Mouse (Mus musculus) megakaryocyte, embryonic 14.5 days (primary cell): Measurements from ENCODE around the gene Hps4. TPM values are rescaled to one million over a fixed set of nuclear protein-coding genes. Genes with fewer than 3 reads are reported as not detected.

ENCODE experiments used
- H3K27me3 ChIP-seq: replicated peaks from 2 replicates; pipeline ENCODE3; 2012; ENCODE audit warnings: inconsistent platforms
- H3K36me3 ChIP-seq: replicated peaks from 2 replicates; pipeline ENCODE3; 2012; ENCODE audit warnings: low read length, inconsistent platforms, mixed read lengths
- H3K4me1 ChIP-seq: 2 replicates; pipeline ENCODE4 v1.6.1; 2012; ENCODE audit warnings: inconsistent platforms
- H3K4me3 ChIP-seq: replicated peaks from 2 replicates; pipeline ENCODE3; 2012; ENCODE audit warnings: moderate library complexity, mild to moderate bottlenecking, inconsistent platforms
- H3K9me3 ChIP-seq: 2 replicates; pipeline ENCODE4 v1.6.1; 2012; ENCODE audit warnings: inconsistent platforms
- FLI1 ChIP-seq: IDR thresholded peaks from 2 replicates; pipeline ENCODE4 v1.6.1; 2012; ENCODE audit warnings: low read length, inconsistent platforms, mixed read lengths
- GATA1 ChIP-seq: IDR thresholded peaks from 3 replicates; pipeline ENCODE4 v1.6.1; 2012; ENCODE audit warnings: mixed read lengths, low read length, inconsistent platforms, borderline replicate concordance
- polyA plus RNA-seq: library from polyadenylated mRNA; stranded (reverse); fragments of >175 nt; gene quantifications from 2 replicates; pipeline ENCODE4 v1.2.3, GENCODE M21; 2012; ENCODE audit warnings: low replicate concordance; ENCODE audit not compliant: insufficient read depth

The Hps4 gene
- polyA plus RNA-seq, 1 experiment = 214 TPM

GRCm38 (mm10) chr5:112364184-112364797, 21.4 kb downstream of the Hps4 start:
- Histone ChIP-seq H3K4me1 (peaks cover 76% of the 10 kb centered on the region), H3K9me3 (peaks cover 6% of the 10 kb centered on the region), H3K27me3 (no peaks in the 10 kb centered on the region), H3K36me3 (peaks cover 94% of the 10 kb centered on the region), H3K4me3 (no peak overlapping the region)
- TF ChIP-seq GATA1 (no peak), FLI1 (no peak)

GRCm38 (mm10) chr5:112366879-112367278, 24.0 kb downstream of the Hps4 start:
- Histone ChIP-seq H3K4me3 (peak overlapping the region; percentile 19), H3K27me3 (no peaks in the 10 kb centered on the region), H3K36me3 (peaks cover 98% of the 10 kb centered on the region), H3K4me1 (peaks cover 81% of the 10 kb centered on the region), H3K9me3 (peaks cover 4% of the 10 kb centered on the region)
- TF ChIP-seq GATA1 (no peak), FLI1 (no peak)

- Histone ChIP-seq H3K4me1 (peaks cover 81% of the 10 kb centered on the region), H3K9me3 (no peaks in the 10 kb centered on the region), H3K27me3 (no peaks in the 10 kb centered on the region), H3K4me3 (no peak overlapping the region), H3K36me3 (peaks cover 98% of the 10 kb centered on the region)
- TF ChIP-seq FLI1 (no peak), GATA1 (no peak)
These were observed 24.5 kb downstream of the Hps4 start for GRCm38 (mm10) chr5:112367338-112367737.

- TF ChIP-seq FLI1 (no peak), GATA1 (no peak)
- Histone ChIP-seq H3K36me3 (peaks cover 98% of the 10 kb centered on the region), H3K4me1 (peaks cover 81% of the 10 kb centered on the region), H3K4me3 (no peak overlapping the region), H3K27me3 (no peaks in the 10 kb centered on the region), H3K9me3 (no peaks in the 10 kb centered on the region)
These were observed 25.0 kb downstream of the Hps4 start for GRCm38 (mm10) chr5:112367929-112368328.

- H3K9me3 ChIP-seq = no peaks in the 10 kb centered on the region
- H3K36me3 ChIP-seq = peaks cover 98% of the 10 kb centered on the region
- TF ChIP-seq GATA1 = no peak
- no peak for TF ChIP-seq FLI1
These were observed 25.8 kb downstream of the Hps4 start for GRCm38 (mm10) chr5:112368666-112369065.

GRCm38 (mm10) chr5:112369326-112369725, 26.4 kb downstream of the Hps4 start:
- TF ChIP-seq FLI1 = no peak
- TF ChIP-seq GATA1 = no peak
- Histone ChIP-seq H3K27me3 (no peaks in the 10 kb centered on the region), H3K9me3 (no peaks in the 10 kb centered on the region), H3K4me3 (no peak overlapping the region), H3K36me3 (peaks cover 98% of the 10 kb centered on the region), H3K4me1 (peaks cover 68% of the 10 kb centered on the region)

More at GRCm38 (mm10) chr5:112368666-112369065, 25.8 kb downstream of the Hps4 start:
- Histone ChIP-seq H3K4me3 (no peak overlapping the region), H3K4me1 (peaks cover 74% of the 10 kb centered on the region), H3K27me3 (no peaks in the 10 kb centered on the region)

- TF ChIP-seq GATA1 (no peak), FLI1 (no peak)
- H3K9me3 ChIP-seq = no peaks in the 10 kb centered on the region
- H3K27me3 ChIP-seq = no peaks in the 10 kb centered on the region
- H3K4me1 ChIP-seq = peaks cover 67% of the 10 kb centered on the region
- peaks cover 98% of the 10 kb centered on the region for H3K36me3 ChIP-seq
- H3K4me3 ChIP-seq = peak overlapping the region; percentile 68
These were observed 27.4 kb downstream of the Hps4 start for GRCm38 (mm10) chr5:112370236-112370813.

GRCm38 (mm10) chr5:112371933-112372332, 29.1 kb downstream of the Hps4 start:
- Histone ChIP-seq H3K36me3 (peaks cover 100% of the 10 kb centered on the region), H3K4me1 (peaks cover 68% of the 10 kb centered on the region), H3K9me3 (no peaks in the 10 kb centered on the region), H3K27me3 (no peaks in the 10 kb centered on the region), H3K4me3 (no peak overlapping the region)
- TF ChIP-seq GATA1 = no peak
- no peak for TF ChIP-seq FLI1

- H3K4me1 ChIP-seq = peaks cover 72% of the 10 kb centered on the region
- H3K36me3 ChIP-seq = peaks cover 100% of the 10 kb centered on the region
- peak overlapping the region; percentile 1 for H3K4me3 ChIP-seq
- H3K27me3 ChIP-seq = no peaks in the 10 kb centered on the region
- TF ChIP-seq FLI1 (no peak), GATA1 (no peak)
- no peaks in the 10 kb centered on the region for H3K9me3 ChIP-seq
These were observed 33.2 kb downstream of the Hps4 start for GRCm38 (mm10) chr5:112376111-112376510.

GRCm38 (mm10) chr5:112377380-112377779, 34.5 kb downstream of the Hps4 start:
- H3K36me3 ChIP-seq = peaks cover 100% of the 10 kb centered on the region
- no peaks in the 10 kb centered on the region for H3K27me3 ChIP-seq
- TF ChIP-seq FLI1 (no peak), GATA1 (no peak)
- H3K4me1 ChIP-seq = peaks cover 77% of the 10 kb centered on the region
- H3K9me3 ChIP-seq = no peaks in the 10 kb centered on the region
- no peak overlapping the region for H3K4me3 ChIP-seq
